Mouse (Mus musculus) embryo, embryonic 9.5 days (tissue): ENCODE data around the gene Ranbp6.
A peak's percentile ranks its signal among the peaks of the same experiment; 100 is the strongest.

Source experiments
- DNase-seq: peaks from one replicate; pipeline ENCODE4 v3.0.0-alpha.2; 2017; ENCODE audit errors: extremely low spot score

Gene Ranbp6

DNA sequence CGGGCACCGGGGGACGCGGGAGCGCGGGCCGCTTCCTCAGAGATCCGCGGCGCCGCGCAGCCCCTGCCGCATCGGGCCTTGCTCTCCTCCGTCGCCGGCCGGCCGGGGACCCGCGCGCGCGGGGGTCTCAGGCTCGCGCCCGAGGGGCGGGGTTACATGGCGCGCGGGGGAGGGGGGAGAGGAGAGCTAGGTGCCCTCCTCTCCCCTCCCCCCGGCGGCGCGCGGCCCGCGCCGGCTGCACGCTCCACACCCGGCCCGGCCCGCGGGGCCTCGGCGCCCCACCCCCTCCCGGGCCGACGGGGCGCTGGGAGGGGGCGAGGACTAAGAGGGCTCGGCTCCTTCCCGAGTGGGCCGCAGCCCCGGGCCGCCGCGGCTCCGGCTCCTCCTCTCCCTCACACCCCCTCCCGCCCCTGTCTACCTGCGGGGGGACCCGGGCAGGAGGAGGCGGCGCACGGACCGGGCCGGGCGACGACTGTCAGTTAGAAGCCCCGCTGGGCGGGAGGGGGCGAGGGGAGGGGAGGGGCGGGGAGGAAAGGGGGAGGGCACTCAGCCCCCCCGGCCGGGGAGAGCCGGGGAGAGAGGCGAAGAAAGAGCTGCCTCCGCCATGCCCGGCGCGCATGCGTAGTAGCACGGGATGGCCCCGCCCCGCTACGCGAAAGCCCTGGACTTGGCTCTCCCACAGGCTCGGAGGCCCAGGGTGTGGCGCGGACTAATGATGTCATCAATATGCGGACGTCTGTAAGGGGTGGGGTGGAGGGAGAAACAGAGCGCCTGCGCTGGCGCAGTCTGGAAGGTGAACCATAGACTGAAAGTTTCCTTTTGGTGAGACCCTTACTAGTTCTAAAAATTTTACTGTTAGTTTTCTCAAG, 6.6 kb downstream of the Ranbp6 start, which contains the start of gene 9930021J03Rik:
9930021J03Rik (minus strand) TSS at position 73 of the 869 bp plus-strand sequence.
- peak; percentile 100 for DNase-seq

DNA sequence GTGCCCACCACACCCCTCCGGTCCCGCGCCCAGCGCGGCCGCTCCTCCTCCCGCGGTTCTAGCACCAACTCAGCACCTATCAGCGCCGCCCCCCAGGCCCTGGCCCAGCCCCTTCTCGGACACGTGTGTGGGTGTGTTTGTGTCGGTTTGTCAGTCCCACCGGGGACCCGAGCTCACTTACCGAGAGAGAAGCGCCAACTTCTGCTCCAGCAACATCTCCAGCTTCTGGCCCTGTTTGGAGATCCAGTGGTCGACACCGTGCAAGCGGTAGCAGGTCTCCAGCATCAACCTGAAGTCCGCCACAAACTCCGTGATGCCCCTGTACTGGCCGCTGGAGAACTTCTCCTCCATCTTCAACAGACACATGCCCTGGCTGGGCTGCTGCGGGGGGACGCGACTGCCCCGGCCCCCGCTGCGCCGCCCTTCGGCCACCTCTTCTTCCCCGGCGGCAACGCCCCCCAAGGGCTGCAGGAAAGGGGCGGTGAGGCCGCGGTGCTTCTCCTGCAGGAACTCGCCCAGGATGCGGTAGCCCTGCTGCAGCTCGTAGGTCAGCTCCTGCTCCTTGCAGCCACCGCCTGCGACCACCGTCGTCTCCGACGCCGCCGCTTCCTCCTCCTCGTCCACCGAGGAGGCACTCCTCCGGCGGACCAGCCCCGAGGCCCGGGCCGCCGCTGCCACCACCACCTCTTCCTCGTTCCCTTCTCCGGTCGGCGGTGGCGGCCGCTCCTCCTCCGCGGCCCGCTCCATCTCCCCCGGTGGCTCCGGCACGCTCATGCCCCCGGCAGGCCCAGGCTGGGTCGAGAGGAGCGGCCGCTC, 7.5 kb downstream of the Ranbp6 start:
- DNase-seq = peak; percentile 78

DNA sequence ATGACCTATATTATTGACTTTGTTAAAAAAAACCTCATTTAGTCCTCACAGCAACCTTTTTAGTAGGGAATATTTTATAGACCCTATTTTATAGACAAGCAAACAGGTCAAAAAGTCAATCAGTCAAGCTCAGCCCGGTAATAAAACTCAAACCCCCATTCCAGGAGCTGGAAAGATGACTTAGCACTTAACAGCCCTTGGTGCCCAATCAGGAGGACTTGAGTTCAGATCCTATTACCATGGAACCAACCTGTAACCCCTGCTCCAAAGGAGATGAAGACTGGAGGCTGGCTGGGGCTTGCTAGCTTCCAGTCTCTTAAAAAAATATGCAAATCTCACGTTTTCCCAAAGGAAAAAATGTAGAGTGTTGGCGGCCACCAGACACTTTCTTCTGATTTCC, 8.8 kb downstream of the Ranbp6 start:
- DNase-seq = no peak

DNA sequence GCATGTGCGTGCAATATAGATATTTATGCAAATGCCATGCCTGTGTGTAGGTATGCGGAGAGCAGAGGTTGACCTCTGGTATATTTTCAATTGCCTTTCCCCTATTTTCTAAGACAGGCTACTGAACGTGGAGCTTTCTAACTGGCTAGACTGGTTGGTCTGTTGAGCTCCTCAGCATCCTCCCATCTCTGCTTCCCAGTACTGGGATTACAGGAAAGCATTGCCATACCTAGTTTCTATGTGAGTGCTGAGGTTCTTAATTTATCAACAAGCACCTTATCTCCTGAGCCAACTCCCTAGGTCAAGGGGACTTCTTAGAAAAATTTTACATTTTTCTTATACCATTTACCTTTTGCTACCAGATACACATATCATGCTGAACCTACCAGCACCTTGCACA, 15.4 kb downstream of the Ranbp6 start:
- DNase-seq = no peak

DNA sequence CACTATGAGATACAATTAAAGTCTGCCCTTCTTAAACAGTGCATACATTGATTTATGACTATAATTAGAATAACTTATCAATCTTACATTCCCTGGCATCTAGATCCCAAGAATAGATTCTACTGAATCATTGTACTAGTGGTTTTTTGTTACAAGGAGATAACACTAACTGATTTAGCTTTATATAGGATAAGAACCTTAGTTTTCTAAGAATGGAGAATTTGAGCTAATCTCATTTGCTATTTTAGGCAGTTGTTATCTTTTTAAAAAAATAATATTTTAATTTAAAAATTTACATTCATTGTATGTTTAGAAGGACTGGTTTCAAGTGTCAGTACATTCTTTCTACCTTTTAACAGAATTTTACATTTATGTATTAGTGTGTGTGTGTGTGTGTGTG, 24.8 kb downstream of the Ranbp6 start:
- DNase-seq = no peak

DNA sequence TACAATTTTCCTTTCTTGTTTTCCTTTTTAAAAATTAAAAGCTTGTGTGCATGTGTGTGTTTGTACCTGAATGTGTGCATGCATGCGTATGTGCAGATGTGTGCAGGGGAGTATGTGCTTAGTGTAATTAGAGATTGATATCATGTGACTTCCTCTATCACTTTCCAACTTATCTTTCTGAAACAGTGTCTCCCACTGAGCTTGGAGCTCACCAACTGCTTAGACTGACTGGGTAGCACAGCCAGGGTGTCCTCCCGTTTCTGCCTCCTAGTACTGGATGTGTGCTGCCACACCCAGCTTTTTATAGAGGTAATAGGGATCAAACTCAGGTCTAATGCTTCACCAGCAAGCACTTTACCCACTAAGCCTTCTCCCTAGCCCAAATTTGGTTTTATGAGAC, 29.9 kb downstream of the Ranbp6 start:
- DNase-seq = no peak
